Mouse (Mus musculus): ENCODE measurements at regions not wholly inside any gene's neighbourhood (a gene's known extent, or its start where the extent isn't known, plus 50 kb on each side); places are given as distances from the start of the nearest gene placed in this dataset.

GRCm38 (mm10) chr5:85954526-85954925, 110.9 kb downstream of the Cenpc1 start:
- Histone ChIP-seq H3K27me3 (ENCODE audit: control insufficient read depth, insufficient read depth, low read length, poor library complexity, severe bottlenecking) (no peaks in the 10 kb centered on the region), H3K36me3 (ENCODE audit: control insufficient read depth, insufficient read depth, low read length, poor library complexity, severe bottlenecking) (no peaks in the 10 kb centered on the region)
- no peak for DNase-seq (ENCODE audit: low read depth, low spot score)

GRCm38 (mm10) chr5:85936667-85937314, 128.6 kb downstream of the Cenpc1 start:
- H3K36me3 ChIP-seq (ENCODE audit: control insufficient read depth, insufficient read depth, low read length, poor library complexity, severe bottlenecking) = no peaks in the 10 kb centered on the region
- DNase-seq (ENCODE audit: low read depth, low spot score) = peak; percentile 11
- no peaks in the 10 kb centered on the region for H3K27me3 ChIP-seq (ENCODE audit: control insufficient read depth, insufficient read depth, low read length, poor library complexity, severe bottlenecking)

- no peaks in the 10 kb centered on the region for H3K36me3 ChIP-seq (ENCODE audit: control insufficient read depth, insufficient read depth, low read length, poor library complexity, severe bottlenecking)
- DNase-seq (ENCODE audit: low read depth, low spot score) = no peak
These were observed 147.1 kb downstream of the Cenpc1 start for GRCm38 (mm10) chr5:85918288-85918687.

GRCm38 (mm10) chr5:85915000-85915399, 150.4 kb downstream of the Cenpc1 start:
- Histone ChIP-seq H3K36me3 (ENCODE audit: control insufficient read depth, insufficient read depth, low read length, poor library complexity, severe bottlenecking) (no peaks in the 10 kb centered on the region), H3K27me3 (ENCODE audit: control insufficient read depth, insufficient read depth, low read length, poor library complexity, severe bottlenecking) (no peaks in the 10 kb centered on the region)
- DNase-seq (ENCODE audit: low read depth, low spot score) = no peak

More at GRCm38 (mm10) chr5:85918288-85918687, 147.1 kb downstream of the Cenpc1 start:
- no peaks in the 10 kb centered on the region for H3K27me3 ChIP-seq (ENCODE audit: control insufficient read depth, insufficient read depth, low read length, poor library complexity, severe bottlenecking)

GRCm38 (mm10) chr5:85896452-85896851, 168.9 kb downstream of the Cenpc1 start:
- no peak for DNase-seq (ENCODE audit: low read depth, low spot score)
- no peaks in the 10 kb centered on the region for H3K36me3 ChIP-seq (ENCODE audit: control insufficient read depth, insufficient read depth, low read length, poor library complexity, severe bottlenecking)
- H3K27me3 ChIP-seq (ENCODE audit: control insufficient read depth, insufficient read depth, low read length, poor library complexity, severe bottlenecking) = no peaks in the 10 kb centered on the region

- Histone ChIP-seq H3K27me3 (ENCODE audit: control insufficient read depth, insufficient read depth, low read length, poor library complexity, severe bottlenecking) (no peaks in the 10 kb centered on the region), H3K36me3 (ENCODE audit: control insufficient read depth, insufficient read depth, low read length, poor library complexity, severe bottlenecking) (no peaks in the 10 kb centered on the region)
- DNase-seq (ENCODE audit: low read depth, low spot score) = no peak
These were observed 169.6 kb downstream of the Cenpc1 start for GRCm38 (mm10) chr5:85895814-85896213.

GRCm38 (mm10) chr5:85870311-85870710, 195.1 kb downstream of the Cenpc1 start:
- no peaks in the 10 kb centered on the region for H3K36me3 ChIP-seq (ENCODE audit: control insufficient read depth, insufficient read depth, low read length, poor library complexity, severe bottlenecking)
- no peak for DNase-seq (ENCODE audit: low read depth, low spot score)
- H3K27me3 ChIP-seq (ENCODE audit: control insufficient read depth, insufficient read depth, low read length, poor library complexity, severe bottlenecking) = no peaks in the 10 kb centered on the region

- Histone ChIP-seq H3K27me3 (ENCODE audit: control insufficient read depth, insufficient read depth, low read length, poor library complexity, severe bottlenecking) (no peaks in the 10 kb centered on the region), H3K36me3 (ENCODE audit: control insufficient read depth, insufficient read depth, low read length, poor library complexity, severe bottlenecking) (no peaks in the 10 kb centered on the region)
- DNase-seq (ENCODE audit: low read depth, low spot score) = no peak
These were observed 232.8 kb downstream of the Cenpc1 start for GRCm38 (mm10) chr5:85832556-85832955.

GRCm38 (mm10) chr5:85795531-85796197, 269.7 kb downstream of the Cenpc1 start:
- no peaks in the 10 kb centered on the region for H3K36me3 ChIP-seq (ENCODE audit: control insufficient read depth, insufficient read depth, low read length, poor library complexity, severe bottlenecking)
- no peak for DNase-seq (ENCODE audit: low read depth, low spot score)
- H3K27me3 ChIP-seq (ENCODE audit: control insufficient read depth, insufficient read depth, low read length, poor library complexity, severe bottlenecking) = no peaks in the 10 kb centered on the region

GRCm38 (mm10) chr5:85793148-85793547, 272.2 kb downstream of the Cenpc1 start:
- no peak for DNase-seq (ENCODE audit: low read depth, low spot score)
- no peaks in the 10 kb centered on the region for H3K36me3 ChIP-seq (ENCODE audit: control insufficient read depth, insufficient read depth, low read length, poor library complexity, severe bottlenecking)
- H3K27me3 ChIP-seq (ENCODE audit: control insufficient read depth, insufficient read depth, low read length, poor library complexity, severe bottlenecking) = no peaks in the 10 kb centered on the region

GRCm38 (mm10) chr5:85780730-85781454, 284.5 kb downstream of the Cenpc1 start:
- Histone ChIP-seq H3K27me3 (ENCODE audit: control insufficient read depth, insufficient read depth, low read length, poor library complexity, severe bottlenecking) (no peaks in the 10 kb centered on the region), H3K36me3 (ENCODE audit: control insufficient read depth, insufficient read depth, low read length, poor library complexity, severe bottlenecking) (no peaks in the 10 kb centered on the region)
- no peak for DNase-seq (ENCODE audit: low read depth, low spot score)

- no peaks in the 10 kb centered on the region for H3K36me3 ChIP-seq (ENCODE audit: control insufficient read depth, insufficient read depth, low read length, poor library complexity, severe bottlenecking)
- no peak for DNase-seq (ENCODE audit: low read depth, low spot score)
- H3K27me3 ChIP-seq (ENCODE audit: control insufficient read depth, insufficient read depth, low read length, poor library complexity, severe bottlenecking) = no peaks in the 10 kb centered on the region
These were observed 285.4 kb downstream of the Cenpc1 start for GRCm38 (mm10) chr5:85780017-85780416.

GRCm38 (mm10) chr5:85779205-85779604, 286.2 kb downstream of the Cenpc1 start:
- H3K27me3 ChIP-seq (ENCODE audit: control insufficient read depth, insufficient read depth, low read length, poor library complexity, severe bottlenecking) = no peaks in the 10 kb centered on the region
- H3K36me3 ChIP-seq (ENCODE audit: control insufficient read depth, insufficient read depth, low read length, poor library complexity, severe bottlenecking) = no peaks in the 10 kb centered on the region
- no peak for DNase-seq (ENCODE audit: low read depth, low spot score)

- Histone ChIP-seq H3K36me3 (ENCODE audit: control insufficient read depth, insufficient read depth, low read length, poor library complexity, severe bottlenecking) (no peaks in the 10 kb centered on the region), H3K27me3 (ENCODE audit: control insufficient read depth, insufficient read depth, low read length, poor library complexity, severe bottlenecking) (no peaks in the 10 kb centered on the region)
- no peak for DNase-seq (ENCODE audit: low read depth, low spot score)
These were observed 292.7 kb downstream of the Cenpc1 start for GRCm38 (mm10) chr5:85772660-85773059.

GRCm38 (mm10) chr5:85772086-85772485, 293.3 kb downstream of the Cenpc1 start:
- no peaks in the 10 kb centered on the region for H3K36me3 ChIP-seq (ENCODE audit: control insufficient read depth, insufficient read depth, low read length, poor library complexity, severe bottlenecking)
- DNase-seq (ENCODE audit: low read depth, low spot score) = peak; percentile 39
- no peaks in the 10 kb centered on the region for H3K27me3 ChIP-seq (ENCODE audit: control insufficient read depth, insufficient read depth, low read length, poor library complexity, severe bottlenecking)
